Mouse (Mus musculus): ENCODE measurements around the gene Ppp2r3c. TPM values are rescaled to one million over a fixed set of nuclear protein-coding genes. Genes with fewer than 3 reads are reported as not detected.

The Ppp2r3c gene
- 19.0 and 20.3 TPM in 2 replicates for polyA plus RNA-seq (2012; rRNA removed)

GRCm38 (mm10) chr12:55302485-55303441, at the start of gene Ppp2r3c:
Gene Ppp2r3c (minus strand): TSS chr12:55302998.

GRCm38 (mm10) chr12:55299336-55299735, 3.5 kb downstream of the Ppp2r3c start, which contains the start of gene 1110008L16Rik:
Gene 1110008L16Rik (plus strand): TSS chr12:55299577.

GRCm38 (mm10) chr12:55229626-55230519, 72.9 kb downstream of the Ppp2r3c start, which contains the start of gene Srp54c:
Gene Srp54c (plus strand): TSS chr12:55230168.

Other genes with a start within 250 kb of the Ppp2r3c start
- gene 2700097O09Rik, start 222.9 kb downstream of the Ppp2r3c start, polyA plus RNA-seq (2012; rRNA removed) = 28.9 and 29.0 TPM in 2 replicates
- 62.9 and 65.2 TPM in 2 replicates for gene Srp54a, start 222.7 kb downstream of the Ppp2r3c start, polyA plus RNA-seq (2012; rRNA removed)
- gene Fam177a, start 178.5 kb downstream of the Ppp2r3c start, polyA plus RNA-seq (2012; rRNA removed) = 17.6 and 19.6 TPM in 2 replicates
- gene Srp54b, start 147.9 kb downstream of the Ppp2r3c start, polyA plus RNA-seq (2012; rRNA removed) = 39.2 and 41.8 TPM in 2 replicates
- gene 1700047I17Rik2, start 103.4 kb downstream of the Ppp2r3c start, polyA plus RNA-seq (2012; rRNA removed) = not detected in 2 replicates
- gene Srp54c, start 72.8 kb downstream of the Ppp2r3c start, polyA plus RNA-seq (2012; rRNA removed) = 54.0 and 56.2 TPM in 2 replicates
- gene 1110008L16Rik, start 3.4 kb downstream of the Ppp2r3c start, polyA plus RNA-seq (2012; rRNA removed) = 9.6 and 9.9 TPM in 2 replicates
- 179 and 213 TPM in 2 replicates for gene Psma6, start 81.2 kb upstream of the Ppp2r3c start, polyA plus RNA-seq (2012; rRNA removed)
- 36.7 and 41.0 TPM in 2 replicates for gene Nfkbia, start 189.6 kb upstream of the Ppp2r3c start, polyA plus RNA-seq (2012; rRNA removed)

All from central nervous system, embryonic 14 days (tissue).